Mouse (Mus musculus) C2C12 (cell line): ENCODE measurements around the gene Lsm14b.

Experiments
- CTCF ChIP-seq: IDR thresholded peaks from one replicate; pipeline ENCODE4 v1.5.1; 2011; ENCODE audit not compliant: control insufficient read depth, insufficient read depth, insufficient read length
- MAX ChIP-seq: IDR thresholded peaks from one replicate; pipeline ENCODE4 v1.6.1; 2011; ENCODE audit warnings: mild to moderate bottlenecking, control low read depth
- MYOD1 ChIP-seq: IDR thresholded peaks from one replicate; pipeline ENCODE4 v1.6.1; 2011; ENCODE audit warnings: low read depth; ENCODE audit not compliant: control insufficient read depth, insufficient read length
- USF1 ChIP-seq: IDR thresholded peaks from one replicate; pipeline ENCODE4 v1.6.1; 2011; ENCODE audit warnings: low read depth, mild to moderate bottlenecking, control low read depth, moderate library complexity

- TF ChIP-seq CTCF, result no peak
- peak; percentile 17 for TF ChIP-seq MAX
- TF ChIP-seq USF1, result no peak
- no peak for TF ChIP-seq MYOD1
Observed at GRCm38 (mm10) chr2:180024401-180025098, at the start of gene Lsm14b.
